Mouse (Mus musculus): ENCODE measurements around the gene 9530068E07Rik. TPM values are rescaled to one million over a fixed set of nuclear protein-coding genes. Genes with fewer than 3 reads are reported as not detected.

The 9530068E07Rik gene
- 95.9 TPM for polyA plus RNA-seq (2017; shearing (Covaris generic))

DNA sequence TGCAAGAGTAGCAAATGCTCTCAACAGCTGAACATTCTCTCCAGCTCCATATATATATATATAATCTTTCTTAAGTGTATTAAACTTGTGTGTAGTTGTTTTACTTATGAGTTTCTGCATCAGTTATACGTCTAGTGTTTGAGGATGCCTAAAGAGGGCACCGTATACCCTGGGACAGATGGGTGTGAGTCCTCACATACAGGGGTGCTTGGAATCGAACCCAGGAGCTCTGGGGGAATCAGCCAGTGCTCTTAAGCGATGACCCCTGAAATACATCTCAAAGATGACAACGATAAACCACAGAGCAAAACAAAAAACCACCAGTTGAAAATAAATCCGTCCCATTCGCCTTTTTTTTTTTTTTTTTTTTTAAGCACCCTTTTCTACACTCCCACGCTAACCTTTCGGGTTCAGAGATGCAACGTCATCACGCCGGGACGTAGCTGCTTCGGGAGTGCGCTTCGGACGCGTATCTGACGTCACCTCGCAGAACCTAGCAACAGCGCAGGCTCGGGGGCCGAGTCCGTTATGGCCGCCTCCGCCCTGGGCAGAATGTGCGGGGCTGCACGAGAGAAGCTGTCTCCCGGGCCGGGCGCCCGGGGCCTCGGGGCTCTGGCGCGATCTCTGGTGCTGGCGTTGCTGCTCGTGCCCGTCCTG lies at the start of gene 9530068E07Rik:
TSS of gene 9530068E07Rik (plus strand) at position 489 of the 657 bp plus-strand sequence.

DNA sequence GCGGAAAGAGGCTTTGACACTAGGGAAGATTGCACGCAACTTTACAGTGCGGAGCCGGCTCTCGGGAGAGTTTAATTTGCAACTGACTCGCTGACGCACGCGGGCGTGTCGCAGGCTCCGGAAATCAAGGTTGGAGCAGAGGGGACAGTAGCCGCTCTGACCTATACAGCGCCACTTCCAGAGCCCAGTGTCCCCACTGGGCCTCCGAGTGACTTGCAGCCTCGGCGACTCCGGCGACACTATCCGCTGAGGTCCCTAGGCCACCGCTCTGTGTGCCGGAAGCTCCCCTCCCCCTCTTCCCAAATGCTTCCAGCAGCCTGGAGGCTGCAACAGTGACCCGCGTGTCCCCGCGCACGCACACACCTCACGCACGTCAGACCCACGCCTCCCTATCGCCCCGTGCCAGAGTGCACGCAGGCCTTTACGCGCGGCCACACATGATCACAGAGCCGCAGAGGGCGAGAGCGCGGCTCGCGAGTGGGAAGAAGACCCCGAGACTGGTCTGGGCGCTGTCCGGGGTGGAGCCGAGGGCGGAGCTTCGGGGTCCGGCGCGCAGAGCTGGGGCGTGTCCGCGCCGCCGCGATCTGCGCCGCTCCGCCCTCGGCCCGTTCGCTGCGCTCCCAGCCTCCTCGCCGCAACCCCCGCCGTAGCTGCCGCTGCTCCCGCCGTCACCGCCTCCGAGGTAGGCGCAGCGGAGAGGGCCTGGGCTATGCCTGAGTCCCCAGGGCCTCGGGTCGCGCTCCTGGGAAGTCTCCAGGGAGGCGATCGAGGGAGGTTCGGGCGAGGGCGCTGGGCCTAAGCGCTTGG lies 35.6 kb upstream of the 9530068E07Rik start, which contains the start of gene Vdac1:
TSS of gene Vdac1 (plus strand) at position 390 of the 807 bp plus-strand sequence.

Other genes starting within 250 kb of the 9530068E07Rik start
- gene Olfr1371, start 182.4 kb upstream of the 9530068E07Rik start, polyA plus RNA-seq (2017; shearing (Covaris generic)) = not detected
- gene Skp1a, start 164.4 kb upstream of the 9530068E07Rik start, polyA plus RNA-seq (2017; shearing (Covaris generic)) = 383 TPM
- gene Tcf7, start 113.4 kb upstream of the 9530068E07Rik start, polyA plus RNA-seq (2017; shearing (Covaris generic)) = 302 TPM
- 103 TPM for gene Vdac1, start 35.6 kb upstream of the 9530068E07Rik start, polyA plus RNA-seq (2017; shearing (Covaris generic))

Data from CD4-positive, CD25-positive, alpha-beta regulatory T cell, adult 9 weeks (primary cell).